Mouse (Mus musculus) kidney, embryonic 15.5 days (tissue): ENCODE measurements at regions not wholly inside any gene's neighbourhood (a gene's known extent, or its start where the extent isn't known, plus 50 kb on each side); places are given as distances from the start of the nearest gene placed in this dataset.
"Not testable (repeated sequence)": the region's sequence is repeated elsewhere in the genome, so short reads cannot be mapped to it uniquely, and the experiment has no call there.

Experiments
- ATAC-seq: fragments of 200-750 bp; cut with Nextera tagmentation; replicated peaks from 2 replicates; pipeline ENCODE4 v1.8.0; 2017; ENCODE audit warnings: moderate TSS enrichment; ENCODE audit not compliant: low FRiP score
- H3K27ac ChIP-seq: fragments of 300-500 bp; sonication (generic); 2 replicates; pipeline ENCODE4 v1.5.1; 2015; ENCODE audit warnings: mild to moderate bottlenecking, inconsistent platforms
- H3K27me3 ChIP-seq: fragments of 300-500 bp; sonication (generic); 2 replicates; pipeline ENCODE4 v1.6.1; 2015; ENCODE audit warnings: inconsistent platforms
- H3K36me3 ChIP-seq: fragments of 300-500 bp; sonication (generic); 2 replicates; pipeline ENCODE4 v1.6.1; 2015; ENCODE audit warnings: inconsistent platforms
- H3K4me1 ChIP-seq: fragments of 300-500 bp; sonication (generic); 2 replicates; pipeline ENCODE4 v1.6.1; 2015; ENCODE audit warnings: inconsistent platforms
- H3K4me2 ChIP-seq: fragments of 300-500 bp; sonication (generic); 2 replicates; pipeline ENCODE4 v1.6.1; 2015; ENCODE audit warnings: moderate library complexity, mild to moderate bottlenecking, inconsistent platforms
- H3K4me3 ChIP-seq: fragments of 300-500 bp; sonication (generic); replicated peaks from 2 replicates; pipeline ENCODE4 v1.5.1; 2015; ENCODE audit warnings: mild to moderate bottlenecking, inconsistent platforms
- H3K9ac ChIP-seq: fragments of 300-500 bp; sonication (generic); 2 replicates; pipeline ENCODE4 v1.6.1; 2015; ENCODE audit warnings: mild to moderate bottlenecking, inconsistent platforms
- H3K9me3 ChIP-seq: fragments of 300-500 bp; sonication (generic); replicated peaks from 2 replicates; pipeline ENCODE4 v1.6.1; 2016; ENCODE audit warnings: inconsistent platforms
- WGBS: fragments of 180-500 bp; shearing (Covaris S2); methylation state at CpG from one replicate; pipeline ENCODE4 v1.1.7; 2015; ENCODE audit warnings: mixed read lengths; 5-methylcytosine and 5-hydroxymethylcytosine counted together

- Histone ChIP-seq H3K27me3 (no peaks in the 10 kb centered on the region), H3K4me3 (no peak overlapping the region), H3K9me3 (no peaks in the 10 kb centered on the region), H3K36me3 (no peaks in the 10 kb centered on the region), H3K27ac (peak overlapping the region; percentile 83), H3K9ac (no peak overlapping the region), H3K4me1 (peaks cover 5% of the 10 kb centered on the region; the same call in 1 of the 2 replicates), H3K4me2 (no peak overlapping the region)
- WGBS = 55% methylated on average over 3 of the region's 3 CpGs
- peak; percentile 36; the same call in 1 of the 2 replicates for ATAC-seq
Observed at GRCm38 (mm10) chr3:82250796-82251261, 105.2 kb upstream of the Gucy1a1 start.

GRCm38 (mm10) chr3:82249968-82250795 lies 104.6 kb upstream of the Gucy1a1 start:
- H3K9ac ChIP-seq = no peak overlapping the region
- H3K27ac ChIP-seq = peak overlapping the region; percentile 83
- H3K36me3 ChIP-seq = no peaks in the 10 kb centered on the region
- WGBS = 48% methylated on average over 6 of the region's 6 CpGs
- no peaks in the 10 kb centered on the region for H3K27me3 ChIP-seq
- ATAC-seq = no peak
- H3K4me3 ChIP-seq = no peak overlapping the region
- H3K9me3 ChIP-seq = no peaks in the 10 kb centered on the region
- no peak overlapping the region for H3K4me2 ChIP-seq
- peaks cover 5% of the 10 kb centered on the region; the same call in 1 of the 2 replicates for H3K4me1 ChIP-seq

- ATAC-seq = no peak
- no peaks in the 10 kb centered on the region for H3K36me3 ChIP-seq
- H3K27ac ChIP-seq = no peak overlapping the region
- no peak overlapping the region for H3K9ac ChIP-seq
- no peak overlapping the region for H3K4me2 ChIP-seq
- no peaks in the 10 kb centered on the region for H3K9me3 ChIP-seq
- H3K27me3 ChIP-seq = no peaks in the 10 kb centered on the region
- 68% methylated on average over 2 of the region's 2 CpGs for WGBS
- no peak overlapping the region for H3K4me3 ChIP-seq
- H3K4me1 ChIP-seq = no peaks in the 10 kb centered on the region
Observed at GRCm38 (mm10) chr3:82236377-82237057, 90.9 kb upstream of the Gucy1a1 start.

- Histone ChIP-seq H3K27me3 (no peaks in the 10 kb centered on the region), H3K4me1 (no peaks in the 10 kb centered on the region), H3K9me3 (no peaks in the 10 kb centered on the region), H3K27ac (no peak overlapping the region), H3K36me3 (no peaks in the 10 kb centered on the region), H3K4me2 (no peak overlapping the region), H3K9ac (no peak overlapping the region), H3K4me3 (no peak overlapping the region)
- no peak for ATAC-seq
Observed at GRCm38 (mm10) chr3:82234306-82234705, 88.7 kb upstream of the Gucy1a1 start.

- WGBS = 70% methylated on average over 1 of the region's 1 CpGs
- H3K4me2 ChIP-seq = no peak overlapping the region
- no peak overlapping the region for H3K4me3 ChIP-seq
- no peak overlapping the region for H3K9ac ChIP-seq
- H3K9me3 ChIP-seq = no peaks in the 10 kb centered on the region
- H3K27me3 ChIP-seq = no peaks in the 10 kb centered on the region
- no peaks in the 10 kb centered on the region for H3K36me3 ChIP-seq
- no peak overlapping the region for H3K27ac ChIP-seq
- no peaks in the 10 kb centered on the region for H3K4me1 ChIP-seq
- ATAC-seq = 0 out of 2 replicates have a peak, but pooled peaks have one; percentile 33
Observed at GRCm38 (mm10) chr3:82223379-82223778, 77.8 kb upstream of the Gucy1a1 start.

- ATAC-seq = no peak
- no peaks in the 10 kb centered on the region for H3K27me3 ChIP-seq
- no peak overlapping the region for H3K9ac ChIP-seq
- 85% methylated on average over 1 of the region's 1 CpGs for WGBS
- no peak overlapping the region for H3K27ac ChIP-seq
- H3K36me3 ChIP-seq = no peaks in the 10 kb centered on the region
- H3K4me3 ChIP-seq = no peak overlapping the region
- H3K4me2 ChIP-seq = no peak overlapping the region
- no peaks in the 10 kb centered on the region for H3K4me1 ChIP-seq
- no peaks in the 10 kb centered on the region for H3K9me3 ChIP-seq
Observed at GRCm38 (mm10) chr3:82221924-82222323, 76.3 kb upstream of the Gucy1a1 start.

GRCm38 (mm10) chr3:82219192-82219885 lies 73.8 kb upstream of the Gucy1a1 start:
- H3K27ac ChIP-seq = peak overlapping the region; percentile 45
- 49% methylated on average over 1 of the region's 1 CpGs for WGBS
- not testable (repeated sequence) for H3K9ac ChIP-seq, H3K4me2 ChIP-seq, H3K4me3 ChIP-seq, H3K4me1 ChIP-seq, H3K9me3 ChIP-seq, H3K36me3 ChIP-seq, ATAC-seq, H3K27me3 ChIP-seq

- H3K27me3 ChIP-seq = no peaks in the 10 kb centered on the region
- ATAC-seq = peak; percentile 33; the same call in 1 of the 2 replicates
- H3K4me1 ChIP-seq = no peaks in the 10 kb centered on the region
- H3K36me3 ChIP-seq = no peaks in the 10 kb centered on the region
- WGBS = 62% methylated on average over 6 of the region's 6 CpGs
- H3K4me3 ChIP-seq = no peak overlapping the region
- H3K27ac ChIP-seq = peak overlapping the region; percentile 58
- H3K9ac ChIP-seq = no peak overlapping the region
- H3K9me3 ChIP-seq = no peaks in the 10 kb centered on the region
- H3K4me2 ChIP-seq = no peak overlapping the region
Observed at GRCm38 (mm10) chr3:82214566-82215465, 69.2 kb upstream of the Gucy1a1 start.

- H3K4me3 ChIP-seq = no peak overlapping the region
- H3K36me3 ChIP-seq = no peaks in the 10 kb centered on the region
- H3K9ac ChIP-seq = no peak overlapping the region
- H3K27ac ChIP-seq = no peak overlapping the region
- no peak for ATAC-seq
- H3K9me3 ChIP-seq = no peaks in the 10 kb centered on the region
- H3K4me1 ChIP-seq = no peaks in the 10 kb centered on the region
- H3K4me2 ChIP-seq = no peak overlapping the region
- 92% methylated on average over 5 of the region's 5 CpGs for WGBS
- H3K27me3 ChIP-seq = no peaks in the 10 kb centered on the region
Observed at GRCm38 (mm10) chr3:82207321-82207720, 61.7 kb upstream of the Gucy1a1 start.
